Mouse (Mus musculus) gastrocnemius, postnatal 10 days (tissue): ENCODE measurements around the gene Nubpl. TPM values are rescaled to one million over a fixed set of nuclear protein-coding genes. Genes with fewer than 3 reads are reported as not detected.
"Not testable (repeated sequence)": the region's sequence is repeated elsewhere in the genome, so short reads cannot be mapped to it uniquely, and the experiment has no call there.

Experiments used
- DNase-seq: peaks from one replicate; pipeline ENCODE4 v3.0.0; 2021; ENCODE audit warnings: mixed read lengths
- long read RNA-seq, 2 experiments: library from polyadenylated mRNA; stranded (forward); transcript quantifications; one replicate each; pipeline ENCODE4 v2.0.0; 2021
- total RNA-seq, 2 experiments: library from RNA; stranded (reverse); gene quantifications; 2 replicates each; pipeline ENCODE4 v1.2.3; 2021

The Nubpl gene
- 1 to 10 TPM; 4.1 to 6.0 TPM for total RNA-seq
- long read RNA-seq, experiment 1, partial matches to known transcripts: 0 of 5 reads
- long read RNA-seq, experiment 1, other reads (novel, unspliced or antisense): 1 of 5 reads
- long read RNA-seq, experiment 2, transcript Nubpl-201 (11 exons, 2,987 nt): major isoform, 7 of 7 reads
- long read RNA-seq, experiment 2, partial matches to known transcripts: 0 of 7 reads
- long read RNA-seq, experiment 2, other reads (novel, unspliced or antisense): 0 of 7 reads

DNA sequence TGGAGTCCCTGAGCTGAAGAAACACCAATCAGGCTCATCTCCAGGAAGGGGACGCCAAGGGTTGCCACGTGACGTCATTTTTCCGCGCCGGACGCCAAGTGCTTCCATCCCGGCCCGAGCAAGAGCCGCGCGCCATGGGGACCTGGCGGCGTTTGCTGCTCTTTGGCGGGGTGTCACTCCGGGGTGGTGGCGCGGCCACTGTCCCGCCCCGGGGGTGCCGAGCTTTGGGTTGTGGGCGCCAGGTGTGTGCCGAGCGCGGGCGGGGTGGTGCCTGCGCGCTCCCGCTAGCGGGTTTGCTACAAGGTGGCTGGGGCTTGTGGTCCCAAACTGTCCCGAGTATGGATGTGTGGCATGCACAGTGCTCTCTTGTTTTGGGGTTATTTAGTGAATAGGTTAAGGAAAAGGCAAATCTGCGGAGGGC is at the start of gene Nubpl:
Nubpl (plus strand) TSS at position 88 of the 421 bp plus-strand sequence.
- peak; percentile 97 for DNase-seq

DNA sequence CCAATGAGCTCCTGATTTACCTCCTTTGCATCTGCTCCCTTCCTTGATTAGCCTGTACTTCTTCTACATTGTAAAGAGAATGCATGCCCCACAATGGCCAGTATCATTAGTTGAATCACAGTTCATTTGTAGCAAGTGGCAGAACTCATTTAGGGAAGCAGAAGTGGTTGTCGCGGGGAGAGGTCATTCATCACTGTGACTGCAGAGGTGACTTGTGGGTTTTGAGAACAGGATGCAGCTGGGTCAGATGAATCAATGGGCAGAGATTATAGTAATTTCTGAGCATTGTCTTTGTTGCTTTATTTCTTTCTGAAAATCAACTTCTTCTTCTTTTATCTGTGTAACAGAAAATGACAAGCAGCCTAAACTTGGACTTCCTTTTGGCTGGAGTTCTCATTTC is 48.2 kb upstream of the Nubpl start:
- DNase-seq: no peak

DNA sequence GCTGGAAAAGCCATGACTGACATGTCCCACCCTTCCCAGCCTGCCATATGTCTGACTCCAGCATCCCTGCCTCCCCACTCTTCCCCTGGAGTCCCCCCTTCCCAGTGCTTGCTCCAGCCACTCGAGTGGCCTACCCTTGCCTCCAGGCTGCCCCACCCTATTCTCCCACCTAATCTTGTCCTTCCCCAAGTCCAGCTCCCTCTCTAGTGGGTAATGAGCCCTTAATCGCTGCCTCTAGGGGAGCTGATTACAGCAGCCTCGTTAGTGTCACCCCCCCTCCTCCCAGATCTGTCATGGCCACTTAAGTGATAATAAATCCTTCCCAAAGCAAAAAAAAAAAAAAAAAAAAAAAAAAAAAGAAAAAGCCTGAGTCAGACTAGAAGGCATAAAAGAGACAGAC is 18.2 kb upstream of the Nubpl start:
- not testable (repeated sequence) for DNase-seq

DNA sequence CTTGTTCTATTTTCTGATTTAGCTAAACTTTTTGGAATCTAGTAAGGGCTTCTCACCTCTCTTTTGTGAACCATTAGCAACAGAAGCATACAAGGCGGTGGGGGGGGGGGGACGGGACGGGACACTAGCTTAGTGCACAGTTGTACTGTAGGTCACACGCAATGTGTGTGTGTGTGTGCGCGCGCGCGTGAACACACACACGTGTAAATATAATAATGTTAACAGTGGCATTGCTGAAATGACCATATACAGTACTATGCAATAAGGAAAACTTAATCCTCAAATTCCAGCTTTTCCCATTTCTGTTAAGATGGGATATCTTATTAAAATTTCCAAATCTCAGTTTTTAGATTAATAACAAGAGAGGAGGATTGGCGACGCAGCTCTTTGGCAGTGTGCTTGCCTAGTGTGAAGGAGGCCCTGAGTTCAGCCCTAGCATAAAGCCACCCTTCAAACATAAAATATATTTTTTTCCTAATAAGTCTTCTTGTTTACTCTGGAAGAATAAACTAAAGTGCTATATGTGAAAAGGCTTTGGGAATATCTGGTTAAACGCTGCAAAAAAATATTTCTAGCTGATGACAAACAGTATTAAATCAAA is 388 bp upstream of the Nubpl start:
- no peak for DNase-seq

DNA sequence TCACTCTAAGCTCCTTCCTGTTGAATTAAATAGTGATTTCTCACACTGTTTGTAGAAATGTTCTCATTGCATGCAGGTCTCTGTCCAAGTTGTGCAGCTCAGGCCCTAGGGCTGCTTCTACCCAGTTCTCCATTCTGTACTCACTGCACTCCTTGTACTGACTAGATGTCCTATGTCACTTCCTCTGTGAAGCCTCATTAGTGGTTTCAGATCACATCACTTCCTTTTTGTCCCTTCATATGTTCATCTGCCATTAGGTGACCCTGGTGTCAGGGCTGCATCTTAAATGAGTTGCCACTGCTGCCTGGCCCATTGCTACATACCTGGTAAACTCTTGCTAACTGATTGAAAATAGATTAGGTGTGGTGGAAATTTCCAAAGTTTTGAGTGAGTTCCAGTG is 22.7 kb downstream of the Nubpl start:
- DNase-seq: no peak

DNA sequence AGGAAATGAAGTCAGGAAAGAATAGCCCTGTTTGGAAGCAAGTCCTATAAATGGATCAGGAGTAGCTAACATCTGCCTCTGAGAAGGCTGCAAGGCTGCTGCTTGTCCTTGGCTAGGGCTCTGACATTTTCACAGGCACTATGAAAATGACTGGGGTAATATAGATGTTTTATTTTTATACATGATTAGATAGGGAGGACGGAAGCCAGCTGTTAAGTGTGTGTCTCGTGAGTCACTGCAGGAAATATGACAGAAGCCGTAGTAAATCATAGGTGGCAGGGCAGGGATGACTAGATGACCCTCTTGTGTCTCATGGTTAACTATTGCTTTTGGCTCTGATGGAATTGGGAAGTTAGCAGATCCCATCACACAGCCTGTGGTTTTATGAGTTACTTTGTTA is 28.9 kb downstream of the Nubpl start:
- no peak for DNase-seq

DNA sequence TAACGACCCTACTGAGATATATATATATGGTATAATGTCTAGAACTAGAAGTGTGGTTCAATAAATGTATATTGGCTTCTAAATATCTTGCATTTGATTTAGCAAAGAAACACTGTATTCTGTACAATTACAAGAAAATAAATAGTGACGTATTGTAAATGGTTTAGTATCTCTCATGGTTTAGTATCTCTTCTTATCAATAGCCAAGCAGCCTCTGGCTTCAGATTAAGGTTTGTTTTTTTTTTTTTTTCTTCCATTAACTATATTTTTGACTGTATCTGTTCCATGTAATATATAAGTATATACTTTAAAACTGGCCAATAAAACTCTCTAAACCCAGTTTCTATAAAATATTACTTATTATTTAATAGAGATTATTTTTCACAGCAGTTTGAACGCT is 31.5 kb downstream of the Nubpl start:
- no peak for DNase-seq

DNA sequence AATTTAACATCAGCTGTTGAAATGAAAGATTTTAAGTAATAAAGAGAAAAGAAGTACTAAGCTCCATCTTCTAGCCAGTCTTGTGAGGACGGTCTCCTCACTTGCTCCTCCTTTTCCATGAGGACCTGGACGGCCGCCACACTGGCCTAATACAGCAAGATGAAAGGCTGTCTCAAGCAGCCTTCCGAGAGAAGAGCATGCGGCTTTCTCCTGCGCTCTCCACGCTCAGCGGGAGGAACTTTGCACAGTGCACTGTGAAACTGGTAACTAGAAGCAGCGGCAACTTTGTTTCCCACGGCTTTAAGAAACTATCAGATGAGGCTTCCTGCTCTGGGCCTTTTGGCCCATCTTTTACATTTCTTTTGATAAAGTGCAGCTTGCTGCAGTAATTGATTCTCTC is 34.7 kb downstream of the Nubpl start:
- DNase-seq: peak; percentile 40

DNA sequence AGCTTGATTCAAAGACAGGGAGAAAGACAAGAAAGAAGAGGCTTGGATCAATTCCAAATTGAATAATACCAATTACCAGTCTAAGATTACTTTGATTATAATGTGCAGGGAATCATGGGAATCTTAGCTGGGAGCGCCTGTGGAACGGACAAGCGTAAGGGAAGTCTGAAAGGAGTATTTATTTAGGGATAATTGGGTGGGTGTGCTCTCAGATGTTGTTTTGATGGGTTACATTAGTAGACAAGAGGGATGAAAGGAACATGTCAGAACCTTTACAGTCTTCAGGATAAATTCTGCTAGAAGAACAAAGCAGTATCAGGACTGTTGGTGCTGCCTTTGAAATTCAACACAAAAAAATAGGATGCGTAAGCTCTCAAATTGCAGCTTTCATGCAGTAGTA is 40.8 kb downstream of the Nubpl start:
- DNase-seq: no peak

DNA sequence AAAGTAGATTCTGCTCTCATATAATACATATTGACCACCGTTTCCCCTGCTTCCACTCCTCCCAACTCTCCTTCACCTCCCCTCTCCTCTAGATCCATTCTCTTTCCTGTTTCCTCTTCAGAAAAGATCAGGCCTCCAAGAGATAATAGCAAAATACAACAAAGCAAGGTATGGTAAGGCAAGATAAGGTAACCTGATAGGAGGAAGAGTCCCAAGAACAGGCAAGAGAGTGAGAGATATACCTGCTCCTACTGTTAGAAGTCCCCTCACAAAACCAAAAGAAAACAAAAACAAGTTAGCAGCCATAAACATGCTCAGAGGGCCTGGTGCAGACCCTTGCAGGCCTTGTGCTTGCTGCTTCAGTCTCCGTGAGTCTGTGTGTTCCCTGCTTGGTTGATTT is 49.1 kb downstream of the Nubpl start:
- DNase-seq: no peak

DNA sequence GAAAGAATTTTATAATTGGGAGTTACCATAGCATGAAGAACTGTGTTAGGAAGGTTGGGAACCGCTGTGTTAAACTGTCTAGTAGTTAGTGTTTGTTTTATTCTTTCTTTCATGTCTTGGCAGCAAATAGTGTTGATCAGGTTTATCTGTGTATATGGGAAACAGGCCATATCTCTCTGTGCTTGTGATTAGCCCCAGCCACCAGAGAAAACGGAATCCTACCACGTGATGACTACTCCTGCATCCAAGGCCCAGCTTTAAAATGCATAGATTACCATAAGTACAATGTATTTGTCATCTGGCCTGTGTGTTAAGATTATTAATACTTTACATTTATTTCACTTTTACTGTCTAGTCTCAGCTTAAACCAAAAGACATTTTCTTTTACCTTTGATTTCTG is 51.9 kb downstream of the Nubpl start:
- DNase-seq: no peak

DNA sequence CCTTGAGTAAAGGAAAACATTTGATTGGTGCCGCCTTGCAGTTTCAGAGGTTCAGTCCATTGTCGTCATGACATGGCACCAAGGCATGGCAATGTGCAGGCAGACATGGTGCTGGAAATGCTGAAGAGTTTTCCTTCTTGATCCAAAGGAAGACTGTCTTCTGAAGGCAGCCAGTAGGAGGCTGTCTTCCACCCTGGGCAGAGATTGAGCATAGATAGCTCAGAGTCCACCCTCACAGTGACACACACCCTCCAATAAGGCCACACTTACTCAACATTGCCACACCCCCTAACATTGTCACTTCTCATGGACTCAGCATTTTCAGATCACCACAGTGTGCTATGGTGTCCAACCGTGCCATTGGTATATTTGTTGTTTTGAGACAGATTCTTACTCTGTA is 54.5 kb downstream of the Nubpl start:
- DNase-seq: no peak

DNA sequence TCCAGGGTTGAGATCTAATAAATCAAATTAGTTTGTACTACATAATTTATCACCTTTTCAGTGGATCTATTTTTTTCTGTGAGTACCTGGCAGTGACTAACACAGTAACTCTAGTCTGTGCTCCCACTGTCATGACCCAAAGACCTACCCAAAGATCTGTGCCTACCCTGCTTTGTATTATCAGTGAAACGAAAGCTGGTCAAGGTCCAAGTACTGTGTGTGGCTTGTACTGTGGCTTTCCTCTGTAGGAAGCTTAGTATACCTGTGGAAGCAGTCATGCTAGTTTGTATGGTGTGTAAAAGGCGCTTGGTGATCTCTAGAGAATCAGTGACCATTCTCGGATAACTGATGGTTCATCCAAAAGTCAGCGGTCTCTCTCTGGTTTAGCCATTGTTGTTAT is 57.4 kb downstream of the Nubpl start:
- no peak for DNase-seq

DNA sequence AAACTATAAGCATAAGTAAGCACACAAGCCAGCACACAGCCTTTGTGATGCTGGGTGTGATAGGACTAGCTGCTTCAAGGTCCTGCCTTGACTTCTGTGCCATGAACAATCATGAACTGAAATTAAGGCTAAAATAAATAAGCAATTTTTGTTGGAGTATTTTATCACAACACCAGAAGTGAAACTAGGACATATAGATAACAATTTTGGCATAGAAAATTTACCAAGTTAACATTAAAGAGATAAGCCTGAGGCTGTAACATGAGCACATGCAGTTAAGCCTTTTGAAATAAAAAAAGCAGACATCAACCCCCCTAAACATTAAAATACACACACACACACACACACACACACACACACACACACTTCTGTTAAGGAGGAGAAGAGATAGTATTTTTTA is 66.9 kb downstream of the Nubpl start:
- no peak for DNase-seq

DNA sequence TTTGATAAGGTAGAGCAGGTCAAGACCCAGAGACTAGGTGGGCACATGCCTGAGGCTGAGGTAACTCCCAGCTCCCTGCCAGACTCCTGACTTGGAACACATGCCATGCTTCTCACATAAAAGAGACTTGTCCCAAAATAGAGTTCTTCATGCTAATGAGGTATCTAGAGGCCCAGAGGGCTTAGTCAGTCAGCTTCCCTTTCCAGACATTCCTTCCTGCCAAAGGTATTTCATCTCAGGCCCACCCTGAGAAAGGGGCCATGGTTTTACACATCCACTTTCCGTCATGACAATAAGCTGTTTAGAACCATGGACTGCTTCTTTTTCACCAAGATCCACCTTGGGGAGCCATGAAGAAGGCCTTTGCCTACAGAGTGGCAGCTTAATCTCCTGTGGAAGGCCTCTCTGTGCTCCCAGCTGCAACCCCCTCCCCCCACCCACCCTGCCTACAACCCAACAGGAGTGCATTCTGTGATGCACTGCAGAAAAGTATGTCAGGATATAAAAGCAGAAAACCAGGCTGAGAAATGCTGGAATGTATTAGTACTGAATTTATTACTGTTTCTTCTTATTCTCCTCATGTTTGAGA is 88.8 kb downstream of the Nubpl start:
- DNase-seq: no peak

DNA sequence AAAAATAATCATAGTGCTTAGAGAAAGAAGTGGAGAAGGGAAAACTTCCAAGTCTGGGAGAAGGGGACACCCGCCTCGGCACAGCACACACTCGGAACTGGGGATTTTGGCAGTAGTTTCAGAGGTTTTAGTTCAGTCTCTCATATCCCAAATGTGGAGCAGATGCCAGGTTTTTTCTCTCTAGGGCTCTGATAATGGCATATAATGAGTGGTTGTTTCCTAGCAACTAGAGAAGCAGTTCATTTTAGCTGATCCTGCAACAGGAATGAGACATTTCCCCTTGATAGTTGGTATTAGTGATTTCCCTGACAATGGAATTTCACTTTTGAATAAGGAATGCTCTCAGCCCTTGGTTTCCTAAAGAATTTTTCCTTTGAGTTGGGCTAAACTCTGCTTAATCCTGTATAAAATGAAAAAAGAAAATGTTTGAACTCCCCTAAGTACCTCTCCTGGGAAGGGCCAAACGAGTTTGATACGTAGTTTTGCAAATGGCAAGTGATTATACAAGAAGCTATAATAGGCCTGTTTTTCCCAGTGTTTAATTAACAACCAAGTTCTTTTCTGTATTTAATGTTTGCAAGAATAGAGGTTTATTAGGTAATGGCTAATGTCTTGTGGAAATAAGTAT is 89.5 kb downstream of the Nubpl start:
- no peak for DNase-seq

DNA sequence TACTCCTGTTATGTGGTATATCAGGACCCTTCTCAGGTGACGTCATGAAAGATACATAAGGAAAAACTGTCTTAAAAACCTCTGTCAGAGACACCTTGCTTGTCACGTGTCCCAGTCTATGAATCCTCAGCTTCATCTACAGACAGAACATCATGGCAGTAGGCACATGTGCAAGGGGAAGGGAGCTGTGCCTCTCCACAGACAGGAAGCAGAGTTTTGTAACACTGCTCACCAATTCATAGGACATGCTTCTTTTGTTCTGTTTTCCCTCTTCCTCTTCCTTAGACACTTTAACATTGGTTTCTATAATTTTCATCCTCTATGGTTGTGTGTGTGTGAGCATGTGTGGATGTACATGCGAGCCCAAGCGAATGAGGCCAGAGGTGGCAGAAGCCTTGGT is 100.9 kb downstream of the Nubpl start:
- no peak for DNase-seq

DNA sequence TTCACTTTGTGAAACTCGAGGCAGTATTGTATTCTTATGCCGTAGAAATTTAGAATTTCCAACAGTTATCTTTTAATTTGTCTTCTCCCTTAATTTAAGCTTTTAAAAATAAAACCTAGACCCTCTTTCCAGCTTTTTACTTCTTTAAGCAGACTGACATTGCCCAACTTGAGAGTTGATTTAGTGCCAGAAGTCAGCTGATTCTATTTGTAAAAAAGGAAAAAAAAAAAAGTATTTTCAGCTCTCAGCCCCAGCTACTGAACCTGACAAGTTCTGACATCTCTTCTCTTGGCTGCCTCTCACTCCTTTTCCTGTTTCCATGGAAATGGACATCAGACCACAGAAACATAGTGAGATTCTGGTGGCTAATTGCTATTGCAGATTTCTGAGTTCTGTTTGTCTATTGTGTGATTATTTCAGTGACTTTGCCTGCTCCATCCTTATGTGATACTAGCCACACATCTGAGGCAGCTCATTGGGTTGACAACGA is 111.6 kb downstream of the Nubpl start:
- DNase-seq: no peak

DNA sequence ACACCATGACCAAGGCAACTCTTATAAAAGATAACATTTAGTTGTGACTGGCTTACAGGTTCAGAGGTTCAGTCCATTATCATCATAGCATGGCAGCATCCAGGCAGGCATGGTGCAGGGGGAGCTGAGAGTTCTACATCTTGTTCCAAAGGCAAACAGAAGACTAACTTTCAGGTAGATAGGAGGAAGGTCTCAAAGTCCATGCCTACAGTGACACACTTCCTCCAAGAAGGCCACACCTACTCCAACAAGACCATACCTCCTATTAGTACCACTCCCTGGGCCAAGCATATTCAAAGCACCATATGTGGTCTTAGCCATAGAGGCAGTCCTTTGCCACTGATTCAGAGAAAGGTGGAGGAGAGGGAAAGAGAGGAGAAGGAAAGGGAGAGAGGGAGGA is 113.6 kb downstream of the Nubpl start:
- DNase-seq: no peak

DNA sequence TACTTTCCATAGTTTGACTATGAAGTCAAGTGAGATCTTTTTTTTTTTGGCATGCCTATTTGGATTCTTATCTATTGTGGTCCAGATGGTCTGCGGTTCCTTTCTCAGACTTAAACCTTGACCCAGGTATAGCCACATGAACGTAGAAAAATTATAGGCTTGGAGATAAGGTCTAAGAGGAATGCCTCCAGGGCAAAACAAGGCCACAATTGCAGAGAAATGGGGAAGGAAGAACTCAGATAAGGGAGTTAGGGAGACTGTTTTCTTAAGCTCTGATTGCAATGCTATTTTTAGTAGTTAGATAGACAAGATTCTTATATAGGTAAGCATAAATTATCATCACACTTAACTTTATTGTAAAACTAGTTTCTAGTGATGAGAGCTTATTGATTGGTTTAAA is 117.3 kb downstream of the Nubpl start:
- DNase-seq: no peak

DNA sequence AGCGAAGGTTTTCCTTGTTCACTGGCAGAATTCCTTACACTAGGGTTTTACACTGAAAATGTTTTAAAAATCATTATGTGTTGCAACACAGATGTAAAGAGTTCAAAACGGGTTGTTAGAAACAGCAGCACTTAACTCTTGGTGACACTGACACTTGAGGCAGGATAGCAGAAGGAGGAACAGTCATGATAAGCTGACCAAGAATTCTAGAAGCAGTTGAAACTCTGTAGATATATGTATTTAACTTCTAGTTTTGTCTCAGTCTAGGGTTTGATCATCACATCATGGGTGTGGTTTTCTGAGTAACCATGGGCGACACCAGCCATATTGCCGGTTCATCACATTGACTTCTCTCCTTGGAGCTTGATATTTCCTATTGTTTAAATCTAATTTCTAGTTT is 127.4 kb downstream of the Nubpl start:
- DNase-seq: no peak

DNA sequence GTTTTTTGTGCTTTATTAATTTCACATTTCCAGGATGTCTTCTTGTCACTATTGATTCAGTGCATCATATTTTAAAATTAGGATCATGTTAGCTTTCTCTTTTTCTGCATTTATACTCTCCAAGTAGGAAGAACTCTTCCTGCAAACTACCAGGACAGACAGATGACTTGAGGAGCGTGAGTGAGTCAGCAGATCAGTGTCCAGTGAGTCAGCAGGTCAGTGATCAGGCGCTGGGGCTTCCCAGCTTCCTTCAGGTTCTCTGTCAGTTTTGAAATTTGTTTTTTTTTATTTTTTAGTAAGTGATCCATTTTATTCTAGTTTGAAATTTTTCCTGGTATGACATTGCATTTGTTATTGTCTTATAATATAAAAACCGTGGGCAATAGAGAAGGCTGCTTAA is 131.2 kb downstream of the Nubpl start:
- no peak for DNase-seq

DNA sequence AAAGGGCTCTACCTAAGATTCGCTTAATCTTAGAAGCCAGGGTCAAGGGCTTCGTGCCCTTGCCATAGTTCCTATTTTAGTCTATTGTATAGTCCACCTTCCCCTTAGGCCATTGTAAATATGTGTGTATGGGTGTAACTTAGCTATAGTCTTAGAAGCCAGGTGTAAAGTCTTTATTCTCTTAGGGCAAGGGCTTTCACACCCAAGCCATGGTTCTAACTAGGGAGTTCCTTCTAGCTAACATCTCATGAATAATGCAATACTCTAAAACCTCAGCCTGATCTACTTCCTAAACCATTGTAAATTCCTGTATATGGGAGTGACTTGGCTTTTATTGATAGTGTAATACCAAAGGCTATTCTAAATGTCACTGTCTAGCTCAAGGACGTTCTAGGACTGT is 134.4 kb downstream of the Nubpl start:
- not testable (repeated sequence) for DNase-seq

DNA sequence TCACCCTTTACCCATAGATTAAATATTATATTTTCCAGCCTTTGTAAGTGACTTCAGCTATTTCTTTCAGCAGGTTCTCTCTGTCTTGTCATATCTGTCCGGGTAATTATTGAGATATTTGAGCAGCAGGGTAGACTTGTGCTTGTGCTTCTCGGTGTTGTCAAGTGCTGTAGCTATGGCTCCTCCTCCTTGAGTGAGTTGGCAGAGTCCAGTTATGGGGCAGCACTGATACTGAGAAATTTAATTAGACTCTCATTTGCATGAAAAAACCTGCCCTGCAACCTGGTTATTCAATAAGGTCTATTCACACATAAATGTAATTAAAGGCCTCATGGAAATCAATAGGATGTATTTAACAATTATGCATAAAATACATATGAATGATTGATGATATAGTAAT is 145.2 kb downstream of the Nubpl start:
- no peak for DNase-seq
